Mouse (Mus musculus) large intestine, adult 2 months (tissue): ENCODE results near the gene Gm20661. TPM values are rescaled to one million over a fixed set of nuclear protein-coding genes. Genes with fewer than 3 reads are reported as not detected.

Experiments used
- polyA plus RNA-seq: library from polyadenylated mRNA; depleted of rRNA; stranded (reverse); fragments of >200 nt; gene quantifications from 2 replicates; pipeline ENCODE4 v1.2.3, GENCODE M21; 2012; rRNA removed

Gm20661 gene
- polyA plus RNA-seq, 1 experiment = not detected

Other genes starting within 250 kb of the Gm20661 start
- gene Rbm5, start 212.1 kb upstream of the Gm20661 start, polyA plus RNA-seq = 37.9 and 62.1 TPM in 2 replicates
- 19.0 and 24.5 TPM in 2 replicates for gene Rbm6, start 109.8 kb upstream of the Gm20661 start, polyA plus RNA-seq
- gene Mon1a, start 94.9 kb upstream of the Gm20661 start, polyA plus RNA-seq = 67.5 and 92.5 TPM in 2 replicates
- gene Mst1r, start 76.2 kb upstream of the Gm20661 start, polyA plus RNA-seq = 77.1 and 101 TPM in 2 replicates
- gene Actl11, start 54.6 kb upstream of the Gm20661 start, polyA plus RNA-seq = not detected in 2 replicates
- gene Camkv, start 47.4 kb upstream of the Gm20661 start, polyA plus RNA-seq = 0.02 TPM in 1 of 2 replicates, not detected in the other
- 3.7 and 5.1 TPM in 2 replicates for gene Traip, start 32.9 kb upstream of the Gm20661 start, polyA plus RNA-seq
- gene Uba7, start 7.6 kb upstream of the Gm20661 start, polyA plus RNA-seq = 114 and 158 TPM in 2 replicates
- gene Inka1, start 2.8 kb downstream of the Gm20661 start, polyA plus RNA-seq = 3.0 and 3.4 TPM in 2 replicates
- gene Cdhr4, start 9.4 kb downstream of the Gm20661 start, polyA plus RNA-seq = 1.0 and 1.7 TPM in 2 replicates
- gene Gm20662, start 13.3 kb downstream of the Gm20661 start, polyA plus RNA-seq = 0.86 and 1.3 TPM in 2 replicates
- gene Ip6k1, start 19.4 kb downstream of the Gm20661 start, polyA plus RNA-seq = 57.1 and 90.1 TPM in 2 replicates
- gene Gmppb, start 66.2 kb downstream of the Gm20661 start, polyA plus RNA-seq = 75.3 and 77.6 TPM in 2 replicates
- gene Amigo3, start 70.1 kb downstream of the Gm20661 start, polyA plus RNA-seq = 10.7 and 12.7 TPM in 2 replicates
- gene Mst1, start 97.4 kb downstream of the Gm20661 start, polyA plus RNA-seq = 0.26 and 0.56 TPM in 2 replicates
- gene Rnf123, start 100.3 kb downstream of the Gm20661 start, polyA plus RNA-seq = 47.7 and 86.0 TPM in 2 replicates
- 173 and 195 TPM in 2 replicates for gene Apeh, start 111.5 kb downstream of the Gm20661 start, polyA plus RNA-seq
- 2.0 and 2.2 TPM in 2 replicates for gene Bsn, start 207.3 kb downstream of the Gm20661 start, polyA plus RNA-seq